Mouse (Mus musculus) olfactory bulb, adult 2 months (tissue): ENCODE results near the gene Galntl5.

Experiments used
- CTCF ChIP-seq: fragments of 200-500 bp; IDR thresholded peaks from 2 replicates; pipeline ENCODE4 v1.5.1; 2012; ENCODE audit warnings: low read depth, mild to moderate bottlenecking, low read length, moderate library complexity; ENCODE audit not compliant: insufficient read depth
- POLR2A ChIP-seq: fragments of 200-500 bp; IDR thresholded peaks from 2 replicates; pipeline ENCODE4 v1.6.1; 2012; ENCODE audit warnings: mild to moderate bottlenecking, low read depth, low read length, moderate library complexity; ENCODE audit not compliant: insufficient read depth

DNA sequence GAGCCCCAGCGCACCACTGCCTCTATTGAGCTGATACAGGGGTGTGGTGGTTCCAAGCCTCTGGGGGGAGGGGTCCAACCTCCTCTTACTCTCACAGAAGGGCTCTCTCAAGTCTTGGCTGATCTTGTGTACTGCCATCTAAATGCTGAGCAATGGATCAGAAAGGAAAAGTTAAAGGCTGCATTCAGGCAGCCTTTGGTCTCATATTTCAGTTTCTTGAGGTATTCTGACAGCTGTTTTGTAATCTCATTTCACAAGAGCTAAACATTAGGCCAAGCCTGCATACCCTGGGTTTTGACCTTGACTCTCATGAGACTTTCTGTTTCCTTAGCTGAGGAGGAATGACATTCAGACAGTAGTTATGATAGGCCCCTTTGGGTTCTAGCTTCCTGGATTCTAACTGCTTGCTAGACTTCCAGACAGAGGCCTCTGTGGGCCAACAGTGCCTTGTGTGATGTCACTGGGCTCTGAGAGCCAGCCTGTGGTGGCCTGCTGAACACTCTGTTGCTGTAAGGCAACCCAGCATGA lies at the start of gene Galntl5:
- no peak for TF ChIP-seq CTCF
- no peak for TF ChIP-seq POLR2A
